Comparison of ENCODE assay signal across 39 mouse cellular contexts in the genomic region with DNA sequence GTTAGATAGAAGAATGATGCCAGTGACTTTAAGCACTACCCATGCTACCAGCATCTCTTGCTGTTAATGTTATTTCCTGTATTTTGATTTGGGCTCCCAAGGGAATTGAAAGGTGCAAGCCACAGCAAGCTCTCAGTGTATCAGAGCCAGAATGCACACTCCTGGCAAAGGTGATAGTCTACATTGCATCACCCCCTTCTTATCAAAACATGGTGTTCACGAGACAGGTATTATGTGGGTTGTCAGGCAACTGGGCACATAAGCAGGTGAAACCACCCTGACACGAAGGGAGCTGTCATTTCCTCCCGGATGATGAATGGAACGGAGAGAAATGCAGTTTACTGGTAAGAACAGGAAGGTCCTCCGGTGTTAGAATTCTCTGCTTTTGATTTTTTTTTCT. TPM values are rescaled to one million over a fixed set of nuclear protein-coding genes. Genes with fewer than 3 reads are reported as not detected.
"Had no signal": no experiment of that assay in that cellular context is flagged by ENCODE, and none has a peak within 500 bp of the region (broad histone marks: within the 10 kb centered on the region; RNA-seq: fewer than 3 reads in every experiment).

No protein-coding gene starts in this region.

- ATAC-seq: forebrain, embryonic 13.5 days; forebrain, embryonic 14.5 days; forebrain, embryonic 15.5 days; forebrain, embryonic 16.5 days; forebrain, postnatal 0 days had no signal

- DNase-seq: cerebellum, adult 18-20 months; cerebellum, adult 2 months; cerebellum, adult 8-10 months; cerebellum, adult 9-10 months; cerebellum, adult 9-11 months; cerebellum, postnatal 10 days; cerebellum, postnatal 14 days; cerebellum, postnatal 25 days; cerebellum, postnatal 36 days; embryo, embryonic 11 days; forebrain, postnatal 0 days; gastrocnemius, adult 2 months; gastrocnemius, postnatal 10 days; gastrocnemius, postnatal 14 days; gastrocnemius, postnatal 25 days; gastrocnemius, postnatal 36 days; heart, adult 11 months had no signal

- H3K4me2 ChIP-seq: embryonic facial prominence, embryonic 12.5 days; embryonic facial prominence, embryonic 13.5 days; embryonic facial prominence, embryonic 15.5 days; forebrain, embryonic 12.5 days; forebrain, embryonic 13.5 days; forebrain, embryonic 15.5 days had no signal

- H3K9me3 ChIP-seq: embryonic facial prominence, embryonic 10.5 days; embryonic facial prominence, embryonic 12.5 days; embryonic facial prominence, embryonic 13.5 days; embryonic facial prominence, embryonic 15.5 days; forebrain, embryonic 10.5 days; forebrain, embryonic 12.5 days; forebrain, embryonic 13.5 days; forebrain, embryonic 15.5 days had no signal

- H3K27ac ChIP-seq: embryonic facial prominence, embryonic 10.5 days; embryonic facial prominence, embryonic 12.5 days; embryonic facial prominence, embryonic 13.5 days; embryonic facial prominence, embryonic 15.5 days; forebrain, embryonic 10.5 days; forebrain, embryonic 12.5 days; forebrain, embryonic 13.5 days; forebrain, embryonic 15.5 days; gastrocnemius, adult 2 months had no signal

- H3K36me3 ChIP-seq: embryonic facial prominence, embryonic 10.5 days; embryonic facial prominence, embryonic 12.5 days; embryonic facial prominence, embryonic 13.5 days; embryonic facial prominence, embryonic 15.5 days; forebrain, embryonic 10.5 days; forebrain, embryonic 12.5 days; forebrain, embryonic 15.5 days had no signal

- H3K9ac ChIP-seq: embryonic facial prominence, embryonic 12.5 days; embryonic facial prominence, embryonic 13.5 days; embryonic facial prominence, embryonic 15.5 days; forebrain, embryonic 12.5 days; forebrain, embryonic 13.5 days; forebrain, embryonic 15.5 days; forebrain, postnatal 0 days had no signal

- H3K4me1 ChIP-seq: embryonic facial prominence, embryonic 10.5 days; embryonic facial prominence, embryonic 12.5 days; embryonic facial prominence, embryonic 13.5 days; embryonic facial prominence, embryonic 15.5 days; forebrain, embryonic 10.5 days; forebrain, embryonic 12.5 days; forebrain, embryonic 13.5 days; forebrain, embryonic 15.5 days had no signal

- H3K27me3 ChIP-seq: embryonic facial prominence, embryonic 12.5 days; embryonic facial prominence, embryonic 13.5 days; embryonic facial prominence, embryonic 15.5 days; forebrain, embryonic 12.5 days; forebrain, embryonic 13.5 days; forebrain, embryonic 15.5 days had no signal

- H3K4me3 ChIP-seq: embryonic facial prominence, embryonic 10.5 days; embryonic facial prominence, embryonic 12.5 days; embryonic facial prominence, embryonic 13.5 days; embryonic facial prominence, embryonic 15.5 days; erythroblast, embryonic 14.5 days; forebrain, embryonic 10.5 days; forebrain, embryonic 12.5 days; forebrain, embryonic 13.5 days; forebrain, embryonic 15.5 days; gastrocnemius, adult 2 months had no signal

RNA-seq across cellular contexts. Expression of a gene that starts 44.3 kb away (rescaled TPM):
- total RNA-seq: common myeloid progenitor, adult 5-6 weeks; forebrain, postnatal 0 days; gastrocnemius, adult 18-20 months; gastrocnemius, adult 2 months; gastrocnemius, adult 8-10 months; gastrocnemius, postnatal 10 days; gastrocnemius, postnatal 14 days; gastrocnemius, postnatal 25 days; gastrocnemius, postnatal 36 days; gastrocnemius, postnatal 4 days; granulocyte monocyte progenitor cell, adult 5-6 weeks had no signal
- polyA plus RNA-seq: cerebellum, adult 2 months; cortical plate, adult 2 months; embryonic facial prominence, embryonic 10.5 days; embryonic facial prominence, embryonic 11.5 days; embryonic facial prominence, embryonic 12.5 days; embryonic facial prominence, embryonic 14.5 days; embryonic facial prominence, embryonic 15.5 days; erythroblast, embryonic 14.5 days; forebrain, embryonic 10.5 days; forebrain, embryonic 11.5 days; forebrain, embryonic 12.5 days; forebrain, embryonic 13.5 days; forebrain, embryonic 14.5 days; forebrain, embryonic 15.5 days; forebrain, embryonic 16.5 days; forebrain, postnatal 0 days; frontal cortex, adult 2 months; gonadal fat pad, adult 2 months had no signal
